Mouse (Mus musculus) liver, embryonic 11.5 days (tissue): ENCODE data around the gene Kctd4. TPM values are rescaled to one million over a fixed set of nuclear protein-coding genes. Genes with fewer than 3 reads are reported as not detected.
"Not testable (repeated sequence)": the region's sequence is repeated elsewhere in the genome, so short reads cannot be mapped to it uniquely, and the experiment has no call there.

Experiments used
- ATAC-seq: fragments of 200-750 bp; cut with Nextera tagmentation; replicated peaks from 2 replicates; pipeline ENCODE4 v1.8.0; 2017; ENCODE audit warnings: moderate number of reproducible peaks, mild to moderate bottlenecking, moderate TSS enrichment, moderate library complexity; ENCODE audit not compliant: low FRiP score
- DNase-seq: peaks from one replicate; pipeline ENCODE4 v3.0.0-alpha.2; 2017; ENCODE audit warnings: low spot score
- H3K27ac ChIP-seq: fragments of 300-500 bp; sonication (generic); 2 replicates; pipeline ENCODE4 v1.5.1; 2014; ENCODE audit warnings: mild to moderate bottlenecking, low read depth, low read length, control low read depth
- H3K27me3 ChIP-seq: fragments of 300-500 bp; sonication (generic); replicated peaks from 2 replicates; pipeline ENCODE4 v1.6.1; 2014; ENCODE audit warnings: low read length, mixed read lengths; ENCODE audit not compliant: control insufficient read depth, insufficient read depth
- H3K36me3 ChIP-seq: fragments of 300-500 bp; sonication (generic); 2 replicates; pipeline ENCODE4 v1.6.1; 2014; ENCODE audit warnings: mild to moderate bottlenecking, low read length, moderate library complexity, mixed read lengths; ENCODE audit not compliant: control insufficient read depth, insufficient read depth
- H3K4me1 ChIP-seq: fragments of 300-500 bp; sonication (generic); replicated peaks from 2 replicates; pipeline ENCODE4 v1.6.1; 2014; ENCODE audit warnings: low read length, mixed read lengths; ENCODE audit not compliant: control insufficient read depth, insufficient read depth
- H3K4me2 ChIP-seq: fragments of 300-500 bp; sonication (generic); 2 replicates; pipeline ENCODE4 v1.6.1; 2014; ENCODE audit warnings: mild to moderate bottlenecking, control low read depth, moderate library complexity
- H3K4me3 ChIP-seq: fragments of 300-500 bp; sonication (generic); 2 replicates; pipeline ENCODE4 v1.5.1; 2014; ENCODE audit warnings: low read depth, low read length, control low read depth
- H3K9ac ChIP-seq: fragments of 300-500 bp; sonication (generic); 2 replicates; pipeline ENCODE4 v1.6.1; 2014; ENCODE audit warnings: low read depth, low read length, control low read depth
- H3K9me3 ChIP-seq: fragments of 300-500 bp; sonication (generic); 2 replicates; pipeline ENCODE4 v1.6.1; 2016; ENCODE audit warnings: low read length, inconsistent platforms, mixed read lengths; ENCODE audit not compliant: control insufficient read depth
- WGBS: fragments of 180-500 bp; shearing (Covaris S2); extraction: QIAGEN DNeasy Blood & Tissue Kit; methylation state at CpG from one replicate; pipeline ENCODE4 v1.1.7; 2014; 5-methylcytosine and 5-hydroxymethylcytosine counted together
- polyA plus RNA-seq: library from polyadenylated mRNA; unstranded; fragments of >200 nt; fragmentation: Nextera tagmentation; extraction: Ambion mirVana; gene quantifications from 2 replicates; pipeline ENCODE4 v1.2.1, GENCODE M21; 2014

Gene Kctd4
- 0.41 and 0.42 TPM in 2 replicates for polyA plus RNA-seq

- Histone ChIP-seq H3K4me1 (no peaks in the 10 kb centered on the region), H3K9ac (no peak within 1 kb of the TSS), H3K4me3 (no peak within 1 kb of the TSS), H3K27ac (no peak within 1 kb of the TSS), H3K4me2 (no peak within 1 kb of the TSS), H3K9me3 (no peaks in the 10 kb centered on the region), H3K27me3 (no peaks in the 10 kb centered on the region), H3K36me3 (no peaks in the 10 kb centered on the region)
- WGBS: 90% methylated on average over 7 of the region's 7 CpGs
- DNase-seq: no peak
- ATAC-seq: no peak
Measured at GRCm38 (mm10) chr14:75954766-75955165, at the start of gene Kctd4. TSS of gene Kctd4 (plus strand) at chr14:75955009.

- Histone ChIP-seq H3K4me2 (no peak overlapping the region), H3K4me3 (no peak overlapping the region), H3K36me3 (peaks cover 11% of the 10 kb centered on the region), H3K27ac (no peak overlapping the region), H3K27me3 (no peaks in the 10 kb centered on the region), H3K9ac (no peak overlapping the region), H3K9me3 (no peaks in the 10 kb centered on the region), H3K4me1 (no peaks in the 10 kb centered on the region)
- no peak for ATAC-seq
- no peak for DNase-seq
- WGBS: 90% methylated on average over 8 of the region's 8 CpGs
Measured at GRCm38 (mm10) chr14:75906931-75907330, 47.9 kb upstream of the Kctd4 start.

- Histone ChIP-seq H3K9me3 (no peaks in the 10 kb centered on the region), H3K27ac (no peak overlapping the region), H3K4me1 (no peaks in the 10 kb centered on the region), H3K4me2 (no peak overlapping the region), H3K36me3 (no peaks in the 10 kb centered on the region), H3K9ac (no peak overlapping the region), H3K4me3 (no peak overlapping the region), H3K27me3 (no peaks in the 10 kb centered on the region)
- 92% methylated on average over 6 of the region's 6 CpGs for WGBS
- DNase-seq (no peak), ATAC-seq (no peak)
Measured at GRCm38 (mm10) chr14:75911968-75912367, 42.8 kb upstream of the Kctd4 start.

- DNase-seq (no peak), ATAC-seq (peak; percentile 54; the same call in 1 of the 2 replicates)
- 82% methylated on average over 2 of the region's 2 CpGs for WGBS
- H3K27ac ChIP-seq: no peak overlapping the region
- H3K27me3 ChIP-seq: no peaks in the 10 kb centered on the region
- H3K9ac ChIP-seq: no peak overlapping the region
- H3K4me2 ChIP-seq: no peak overlapping the region
- no peak overlapping the region for H3K4me3 ChIP-seq
- no peaks in the 10 kb centered on the region for H3K36me3 ChIP-seq
- H3K4me1 ChIP-seq: no peaks in the 10 kb centered on the region
- no peaks in the 10 kb centered on the region for H3K9me3 ChIP-seq
Measured at GRCm38 (mm10) chr14:75912665-75913064, 42.1 kb upstream of the Kctd4 start.

- no peaks in the 10 kb centered on the region for H3K4me1 ChIP-seq
- 87% methylated on average over 1 of the region's 1 CpGs for WGBS
- H3K9ac ChIP-seq: no peak overlapping the region
- H3K27ac ChIP-seq: no peak overlapping the region
- H3K9me3 ChIP-seq: no peaks in the 10 kb centered on the region
- H3K4me3 ChIP-seq: no peak overlapping the region
- H3K4me2 ChIP-seq: no peak overlapping the region
- no peak for DNase-seq
- no peaks in the 10 kb centered on the region for H3K36me3 ChIP-seq
- no peaks in the 10 kb centered on the region for H3K27me3 ChIP-seq
- ATAC-seq: no peak
Measured at GRCm38 (mm10) chr14:75923314-75924052, 31.3 kb upstream of the Kctd4 start.

GRCm38 (mm10) chr14:75929713-75930112 lies 25.1 kb upstream of the Kctd4 start:
- not testable (repeated sequence) for H3K36me3 ChIP-seq, H3K27me3 ChIP-seq, H3K4me1 ChIP-seq, H3K9me3 ChIP-seq, H3K9ac ChIP-seq, H3K4me2 ChIP-seq, H3K4me3 ChIP-seq, ATAC-seq, H3K27ac ChIP-seq, DNase-seq
- WGBS: 95% methylated on average over 8 of the region's 8 CpGs

- Histone ChIP-seq H3K4me1 (no peaks in the 10 kb centered on the region), H3K9ac (no peak overlapping the region), H3K27me3 (no peaks in the 10 kb centered on the region), H3K9me3 (no peaks in the 10 kb centered on the region), H3K36me3 (no peaks in the 10 kb centered on the region), H3K4me2 (no peak overlapping the region), H3K27ac (no peak overlapping the region), H3K4me3 (no peak overlapping the region)
- DNase-seq (no peak), ATAC-seq (no peak)
- WGBS: 95% methylated on average over 23 of the region's 23 CpGs
Measured at GRCm38 (mm10) chr14:75931266-75931665, 23.5 kb upstream of the Kctd4 start.

GRCm38 (mm10) chr14:75934359-75934758 lies 20.4 kb upstream of the Kctd4 start:
- H3K4me1 ChIP-seq: no peaks in the 10 kb centered on the region
- ATAC-seq (no peak), DNase-seq (no peak)
- no peaks in the 10 kb centered on the region for H3K9me3 ChIP-seq
- H3K27ac ChIP-seq: no peak overlapping the region
- no peak overlapping the region for H3K9ac ChIP-seq
- H3K4me3 ChIP-seq: no peak overlapping the region
- WGBS: 89% methylated on average over 2 of the region's 2 CpGs
- H3K36me3 ChIP-seq: no peaks in the 10 kb centered on the region
- no peaks in the 10 kb centered on the region for H3K27me3 ChIP-seq
- H3K4me2 ChIP-seq: no peak overlapping the region

- 74% methylated on average over 1 of the region's 1 CpGs for WGBS
- no peak overlapping the region for H3K4me3 ChIP-seq
- no peak for DNase-seq
- H3K9me3 ChIP-seq: no peaks in the 10 kb centered on the region
- no peak overlapping the region for H3K4me2 ChIP-seq
- ATAC-seq: no peak
- no peaks in the 10 kb centered on the region for H3K36me3 ChIP-seq
- H3K27me3 ChIP-seq: no peaks in the 10 kb centered on the region
- no peaks in the 10 kb centered on the region for H3K4me1 ChIP-seq
- no peak overlapping the region for H3K9ac ChIP-seq
- no peak overlapping the region for H3K27ac ChIP-seq
Measured at GRCm38 (mm10) chr14:75937714-75938113, 17.1 kb upstream of the Kctd4 start.
